Mouse (Mus musculus) activated CD4-positive, CD25-positive, alpha-beta regulatory T cell, adult 4 months (primary cell): ENCODE results near the gene Bdh1. TPM values are rescaled to one million over a fixed set of nuclear protein-coding genes. Genes with fewer than 3 reads are reported as not detected.
"Not testable (repeated sequence)": the region's sequence is repeated elsewhere in the genome, so short reads cannot be mapped to it uniquely, and the experiment has no call there.

Experiments used
- ATAC-seq: one replicate; pipeline ENCODE4 v1.8.0; 2017
- polyA plus RNA-seq, 2 experiments: library from polyadenylated mRNA; unstranded; fragments of 100-300 nt; shearing (Covaris generic); gene quantifications; one replicate each; pipeline ENCODE4 v1.2.1; 2017

Gene Bdh1
- polyA plus RNA-seq, result 10 to 100 TPM; 20.5 to 20.7 TPM

DNA sequence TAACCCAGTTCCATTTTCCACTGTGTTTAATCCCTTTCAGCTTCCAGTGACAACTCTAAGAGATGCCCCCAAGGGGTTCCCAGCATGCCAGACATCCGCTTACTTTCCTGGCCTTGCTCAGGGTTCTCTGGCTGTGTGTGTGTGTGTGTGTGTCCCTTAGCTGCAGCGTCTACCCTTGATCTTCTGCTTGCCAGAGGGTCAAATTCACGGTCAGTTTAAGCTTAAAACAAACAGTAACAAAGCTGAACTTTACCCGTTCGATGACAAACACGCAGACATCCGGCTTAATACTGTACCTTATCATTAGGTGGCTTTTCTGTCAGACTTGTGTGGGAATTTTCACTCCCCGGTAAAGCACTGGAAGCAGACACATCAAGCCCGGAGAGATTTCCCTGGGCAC is at the start of gene Bdh1:
TSS of gene Bdh1 (plus strand) at position 281 of the 400 bp plus-strand sequence.
- ATAC-seq, result no peak

DNA sequence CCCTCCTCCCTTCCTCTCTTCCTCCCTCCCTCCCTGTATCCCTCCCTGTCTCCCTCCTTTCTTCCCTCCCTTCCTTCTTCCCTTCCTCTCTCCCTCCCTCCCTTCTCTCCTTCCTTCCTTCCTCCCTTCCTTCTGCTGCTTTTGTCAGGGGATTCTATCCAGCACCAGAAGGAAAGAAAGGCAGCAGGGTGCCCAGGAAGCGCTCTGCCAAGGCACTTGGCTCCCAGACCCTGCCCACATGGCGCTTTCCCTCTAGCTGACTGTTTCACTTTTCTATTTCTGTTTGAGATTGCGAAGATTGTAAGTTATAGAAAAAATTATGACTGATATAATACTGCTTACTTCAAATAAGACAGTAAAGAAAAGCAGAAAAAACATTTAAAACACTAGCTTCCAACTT is 49.8 kb upstream of the Bdh1 start:
- not testable (repeated sequence) for ATAC-seq

DNA sequence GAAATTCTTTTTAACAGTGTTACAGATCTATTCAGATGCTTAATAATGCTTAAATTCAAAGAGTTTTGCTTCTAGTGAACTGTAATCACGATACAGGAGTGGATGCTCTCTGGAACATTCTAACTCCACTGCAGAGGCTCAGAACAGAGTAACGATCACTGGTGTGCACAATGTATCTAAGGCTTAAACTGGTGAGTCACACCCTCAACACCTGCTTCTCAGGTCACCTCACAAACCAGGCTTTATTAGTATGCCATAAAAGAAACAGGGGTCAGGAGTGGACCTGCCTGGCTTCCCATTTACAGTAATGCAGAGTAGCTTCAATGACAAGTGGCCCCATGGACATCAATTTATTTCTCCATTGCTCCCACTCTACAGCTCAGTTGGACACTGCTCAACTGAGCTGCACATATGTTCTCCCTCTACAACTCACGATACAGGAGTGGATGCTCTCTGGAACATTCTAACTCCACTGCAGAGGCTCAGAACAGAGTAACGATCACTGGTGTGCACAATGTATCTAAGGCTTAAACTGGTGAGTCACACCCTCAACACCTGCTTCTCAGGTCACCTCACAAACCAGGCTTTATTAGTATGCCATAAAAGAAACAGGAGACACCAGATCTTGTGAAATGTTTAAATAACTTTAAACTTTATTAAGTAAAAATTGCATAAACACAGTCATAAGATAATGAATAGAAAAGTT is 46.0 kb upstream of the Bdh1 start:
- not testable (repeated sequence) for ATAC-seq

DNA sequence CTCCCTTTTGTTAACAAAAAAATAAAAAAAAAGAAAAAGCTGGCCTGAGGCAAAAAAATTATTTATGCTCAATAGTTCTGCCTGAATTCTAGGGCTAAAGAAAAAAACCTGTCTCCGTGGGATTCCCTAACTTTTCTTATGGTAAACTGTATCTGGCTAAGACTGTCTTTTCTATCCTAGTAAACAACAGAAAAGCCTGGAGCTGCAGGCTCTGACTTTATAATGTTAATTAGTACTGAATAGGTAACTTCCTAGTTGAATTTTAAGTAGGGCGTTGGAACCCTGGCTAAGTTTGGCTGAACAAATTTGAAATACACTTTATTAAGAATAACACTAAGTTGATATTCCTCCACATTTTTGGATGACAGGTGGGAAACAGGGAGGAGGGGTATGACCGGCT is 33.8 kb upstream of the Bdh1 start:
- ATAC-seq, result not testable (repeated sequence)

DNA sequence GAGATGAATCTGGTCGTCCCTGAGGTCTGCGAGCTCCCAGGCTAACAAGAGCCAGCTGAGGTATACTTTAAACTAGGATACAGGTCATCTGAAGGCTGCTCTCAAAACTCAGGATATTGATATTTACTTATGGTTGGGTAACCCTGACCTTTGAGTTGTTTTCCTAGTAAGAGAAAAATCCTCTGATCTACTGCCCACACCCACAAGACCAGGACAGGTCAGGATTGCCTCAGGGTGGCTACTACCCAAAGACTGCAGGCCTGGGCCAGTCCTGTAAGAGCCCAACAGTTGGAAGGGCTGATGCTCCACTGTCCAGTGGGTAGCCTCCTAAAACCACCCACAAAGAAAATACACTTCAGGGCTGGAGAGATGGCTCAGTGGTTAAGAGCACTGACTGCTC is 22.8 kb upstream of the Bdh1 start:
- ATAC-seq, result no peak

DNA sequence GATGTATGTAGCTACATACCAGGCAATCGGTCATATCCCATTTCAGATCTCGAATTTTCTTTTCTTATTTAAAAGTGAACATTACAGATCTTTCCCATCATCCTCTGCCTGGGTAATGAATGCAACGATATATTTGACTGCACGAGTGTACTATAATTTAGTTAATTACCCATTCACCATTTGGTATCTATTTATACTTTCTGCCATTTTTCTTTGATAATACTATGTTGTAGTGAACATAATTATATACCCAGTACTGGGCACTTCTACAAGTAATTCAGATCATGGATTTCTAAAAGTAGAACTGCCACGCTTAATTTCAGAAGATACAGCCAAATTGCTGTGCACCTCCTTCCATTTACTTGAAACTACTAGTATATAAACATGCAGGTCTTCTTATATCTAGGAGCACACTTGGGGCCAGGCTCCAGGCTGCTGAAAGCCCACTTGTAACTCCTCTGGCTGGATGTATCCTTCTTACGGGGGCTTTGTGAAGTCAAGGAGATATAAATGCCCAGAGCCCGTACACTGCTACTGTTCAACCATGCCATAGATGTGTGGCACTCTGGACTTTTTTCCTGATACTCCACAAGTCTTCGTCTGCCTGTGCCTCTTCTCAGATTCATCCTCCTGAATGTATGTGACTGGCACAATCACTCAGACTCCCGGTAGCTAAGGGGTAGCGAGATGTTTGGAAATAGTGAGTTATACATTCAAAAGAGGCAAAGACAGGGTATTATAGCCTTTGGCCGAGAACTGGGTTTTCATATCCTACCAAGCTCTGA is 21.0 kb upstream of the Bdh1 start:
- no peak for ATAC-seq

DNA sequence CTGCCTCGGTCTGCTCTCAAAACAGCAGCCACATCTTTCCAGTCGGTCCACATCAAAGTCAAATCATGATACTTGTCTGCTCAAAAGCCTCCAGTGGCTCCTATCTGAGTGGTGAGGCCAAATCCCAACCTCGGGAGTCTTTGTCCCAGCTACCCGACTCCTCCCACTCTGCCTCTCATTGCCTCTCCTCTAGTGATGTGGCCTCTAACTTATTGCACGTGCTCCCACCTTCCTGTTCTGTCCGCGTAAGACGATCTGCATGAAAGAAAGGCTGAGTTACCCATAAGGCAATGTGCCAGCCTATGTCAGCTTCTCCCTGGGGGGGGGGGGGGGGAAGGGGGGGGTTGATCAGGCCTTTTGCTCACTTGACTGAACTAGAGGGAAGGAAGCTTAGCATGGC is 20.0 kb upstream of the Bdh1 start:
- ATAC-seq, result no peak

DNA sequence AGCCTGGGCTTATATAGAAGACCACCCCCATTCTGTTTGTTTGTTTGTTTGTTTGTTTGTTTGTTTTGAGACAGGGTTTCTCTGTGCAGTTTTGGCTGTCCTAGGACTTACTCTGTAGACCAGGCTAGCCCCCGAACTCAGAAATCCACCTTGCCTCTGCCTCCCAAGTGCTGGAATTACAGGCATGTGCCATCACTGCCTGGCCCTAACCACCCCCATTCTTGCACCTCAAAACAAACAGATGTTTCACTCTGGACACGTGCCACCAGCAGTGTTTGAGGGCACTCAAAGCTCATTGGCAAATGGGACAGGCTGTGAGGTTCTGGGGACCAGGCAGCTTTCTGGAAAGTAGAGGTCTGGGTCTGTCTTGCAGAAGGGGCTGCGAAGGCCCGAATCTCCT is 18.1 kb upstream of the Bdh1 start:
- ATAC-seq, result no peak

DNA sequence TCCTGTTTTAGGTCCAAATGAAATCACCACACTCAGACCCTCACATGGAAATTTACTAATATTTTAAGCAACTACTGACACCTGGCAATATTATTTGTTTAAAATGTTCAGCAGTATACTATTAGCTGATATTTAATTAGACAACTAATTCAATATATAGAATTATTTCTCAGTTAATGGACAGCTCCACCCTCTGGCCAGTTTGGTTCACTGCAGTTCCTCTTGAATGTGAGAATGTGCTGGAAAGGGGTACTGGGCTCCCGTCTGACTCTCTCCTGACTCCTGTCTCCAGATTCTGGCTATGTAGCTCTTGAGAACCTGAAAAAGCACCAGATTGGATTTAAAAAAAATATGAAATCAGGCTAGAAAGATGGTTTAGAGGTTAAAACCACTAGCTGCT is 17.0 kb upstream of the Bdh1 start:
- ATAC-seq, result no peak

DNA sequence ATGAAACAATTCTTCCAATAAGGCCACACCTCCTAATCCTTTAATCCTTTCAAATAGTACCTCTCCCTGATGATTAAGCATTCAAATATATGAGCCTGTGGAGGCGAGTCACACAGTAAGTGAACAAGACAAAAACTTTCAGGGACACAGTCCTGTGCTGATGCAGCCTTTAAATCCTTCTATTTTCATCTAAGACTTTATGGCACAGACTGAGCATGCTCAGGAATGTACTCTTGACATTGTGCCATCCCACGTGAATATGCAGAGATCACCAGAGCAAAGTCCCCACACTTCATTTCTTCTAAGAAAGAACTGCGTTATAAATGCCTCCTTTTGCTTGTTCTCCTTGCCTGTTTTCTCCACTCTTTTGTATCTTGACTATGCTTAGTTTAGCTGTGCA is 14.2 kb upstream of the Bdh1 start:
- ATAC-seq, result no peak

DNA sequence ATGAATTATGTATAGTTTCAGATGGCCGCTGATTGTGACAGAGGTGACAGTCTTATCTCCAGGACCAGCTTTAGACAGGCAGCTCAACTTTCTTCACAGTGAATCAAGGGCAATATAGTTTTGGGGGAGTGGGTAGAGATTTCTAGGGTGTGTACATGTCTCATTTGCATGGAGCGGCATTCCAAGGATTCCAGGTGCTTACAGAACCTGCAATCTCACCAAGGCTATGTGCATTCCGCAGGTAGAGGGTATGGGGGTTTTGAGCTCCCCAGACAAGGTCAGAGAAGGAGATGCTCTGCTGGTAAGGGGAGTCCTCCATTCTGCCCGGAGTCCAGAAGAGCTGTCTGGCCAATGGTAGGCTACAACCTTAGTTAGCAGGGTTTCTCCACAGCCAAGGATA is 11.1 kb upstream of the Bdh1 start:
- ATAC-seq, result no peak

DNA sequence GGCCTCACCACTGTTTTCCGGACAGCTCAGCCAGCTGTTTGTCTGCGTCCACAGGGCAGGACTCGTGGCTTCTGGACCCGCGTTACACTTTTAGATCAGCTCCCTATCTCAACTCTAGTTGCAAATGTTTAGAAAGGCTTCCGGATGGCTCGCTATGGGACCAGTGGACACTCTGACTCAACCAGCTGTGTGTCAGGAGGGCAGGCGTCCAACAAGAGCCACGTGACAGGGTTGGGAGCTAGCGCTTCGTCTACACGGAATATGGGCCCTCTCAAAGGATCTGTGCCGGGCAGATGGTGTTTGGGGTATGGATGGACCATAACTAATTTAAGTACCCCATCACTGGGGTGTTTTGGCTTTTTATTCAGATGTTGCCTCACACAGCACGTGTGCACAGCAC is 9.8 kb upstream of the Bdh1 start:
- ATAC-seq, result no peak

DNA sequence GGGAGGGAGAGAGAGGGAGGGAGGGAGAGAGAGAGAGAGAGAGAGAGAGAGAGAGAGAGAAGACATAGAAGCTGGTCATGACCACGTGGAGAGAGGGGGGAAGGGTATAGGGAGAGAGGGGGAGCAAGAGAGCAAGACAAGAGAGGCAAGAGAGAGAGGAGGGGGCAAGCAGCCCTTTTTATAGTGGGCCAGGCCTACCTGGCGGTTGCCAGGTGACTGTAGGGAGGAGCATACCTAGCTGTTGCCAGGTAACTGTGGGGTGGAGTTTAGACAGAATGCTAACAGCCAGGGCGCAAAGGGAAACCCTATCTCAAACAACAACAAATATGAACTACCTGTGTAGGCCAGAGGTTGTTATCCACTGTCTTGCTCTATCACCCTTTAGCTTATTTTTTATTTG is 8.3 kb upstream of the Bdh1 start:
- ATAC-seq, result no peak

DNA sequence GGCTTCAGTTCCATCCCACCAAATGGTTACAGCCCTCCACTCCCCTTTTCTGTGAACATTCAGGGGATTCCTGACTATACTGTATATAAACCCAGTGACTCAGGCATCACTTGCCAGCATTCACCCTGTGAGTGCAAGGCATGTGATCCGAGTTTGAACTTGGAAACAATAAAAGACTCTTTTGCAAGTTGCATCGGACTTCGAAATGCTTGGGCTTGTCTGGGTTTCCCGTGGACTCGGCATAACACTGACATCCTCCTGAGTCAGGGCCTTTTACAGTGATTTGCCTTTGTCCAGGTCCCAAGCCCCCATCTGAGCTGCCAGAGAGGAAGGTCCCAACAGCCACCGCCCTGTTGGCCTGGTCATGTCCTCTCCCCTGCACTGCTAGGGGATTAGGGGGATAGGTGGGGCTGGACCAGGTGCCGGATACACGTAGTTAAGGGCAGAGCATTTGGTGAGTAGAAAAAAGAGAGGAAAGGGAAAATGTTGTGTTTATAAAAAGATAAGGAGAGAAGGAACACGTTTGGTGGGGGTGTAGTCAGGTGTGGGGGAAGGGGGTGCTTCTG is 6.1 kb upstream of the Bdh1 start:
- ATAC-seq, result no peak

DNA sequence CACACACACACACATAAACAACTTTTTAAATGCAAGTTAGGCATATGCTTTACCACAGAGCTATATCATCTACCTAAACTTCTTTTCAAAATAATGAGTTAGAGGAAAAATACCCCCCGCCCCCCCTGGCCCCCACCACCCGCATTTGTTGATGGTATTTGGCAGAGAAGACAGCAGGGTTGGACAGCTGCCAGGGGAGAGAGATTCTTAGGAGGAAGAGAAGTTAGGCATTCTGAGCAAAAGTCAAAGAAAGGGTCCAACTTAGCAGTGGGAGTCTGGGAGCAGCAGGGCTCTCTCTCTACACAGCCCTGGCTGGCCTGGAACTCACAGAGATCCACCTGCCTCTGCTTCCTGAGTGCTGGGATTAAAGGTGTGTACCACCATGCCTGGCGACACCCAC is 3.4 kb upstream of the Bdh1 start:
- no peak for ATAC-seq

DNA sequence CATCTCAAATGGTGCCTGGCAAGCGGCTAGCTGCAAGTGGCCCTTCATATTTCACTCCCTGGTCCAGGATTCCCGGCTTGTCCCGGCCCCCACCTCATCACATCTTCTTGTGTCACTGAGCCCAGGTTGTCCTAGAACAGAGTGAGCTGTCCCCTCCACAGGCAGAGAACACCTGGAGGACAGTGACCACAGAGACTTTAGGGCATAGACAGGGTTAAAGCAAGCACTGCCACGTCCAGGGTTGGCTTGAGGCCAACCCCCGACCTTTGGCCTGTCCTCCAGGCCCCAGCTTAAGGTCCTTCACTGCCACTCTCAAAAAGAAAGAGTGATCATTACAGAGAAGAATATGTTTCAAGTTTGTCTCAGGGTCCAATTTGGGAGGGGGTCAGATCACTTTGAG is 2.6 kb upstream of the Bdh1 start:
- no peak for ATAC-seq

DNA sequence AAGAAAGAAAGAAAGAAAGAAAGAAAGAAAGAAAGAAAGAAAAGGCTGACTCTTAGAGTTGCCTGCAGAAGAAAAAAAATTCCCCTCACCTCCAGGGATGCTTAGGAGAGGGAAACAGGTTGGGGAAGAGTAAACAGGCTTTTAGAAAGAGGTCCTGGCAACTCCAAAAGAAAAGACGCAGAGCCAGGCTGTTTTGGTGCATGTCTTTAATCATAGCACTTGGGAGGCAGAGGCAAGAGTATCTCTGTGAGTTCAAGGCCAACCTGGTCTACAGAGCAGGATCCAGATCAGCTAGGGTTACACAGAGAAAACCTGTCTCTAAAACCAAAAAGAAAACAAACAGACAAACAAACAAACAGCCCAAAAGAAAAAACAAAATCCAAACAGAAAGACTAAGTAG is 642 bp downstream of the Bdh1 start:
- ATAC-seq, result no peak

DNA sequence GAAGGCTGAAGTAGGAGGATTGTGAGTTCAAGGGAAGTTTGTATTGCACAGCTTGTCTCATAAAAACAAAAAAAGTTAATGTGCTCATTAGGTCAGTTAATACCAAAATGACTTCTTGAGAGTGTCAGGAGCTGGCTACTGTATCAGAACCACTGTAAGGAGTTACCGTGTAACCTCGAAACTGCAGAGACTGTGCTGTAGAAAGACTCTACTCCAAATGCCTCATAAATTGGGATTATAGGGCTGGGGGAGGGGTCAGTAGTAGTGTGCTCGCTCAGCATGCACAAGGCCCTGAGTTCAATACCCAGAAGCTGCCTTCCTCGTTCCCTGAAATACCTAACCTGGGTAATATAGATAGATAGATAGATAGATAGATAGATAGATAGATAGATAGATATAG is 1.3 kb downstream of the Bdh1 start:
- ATAC-seq, result no peak

DNA sequence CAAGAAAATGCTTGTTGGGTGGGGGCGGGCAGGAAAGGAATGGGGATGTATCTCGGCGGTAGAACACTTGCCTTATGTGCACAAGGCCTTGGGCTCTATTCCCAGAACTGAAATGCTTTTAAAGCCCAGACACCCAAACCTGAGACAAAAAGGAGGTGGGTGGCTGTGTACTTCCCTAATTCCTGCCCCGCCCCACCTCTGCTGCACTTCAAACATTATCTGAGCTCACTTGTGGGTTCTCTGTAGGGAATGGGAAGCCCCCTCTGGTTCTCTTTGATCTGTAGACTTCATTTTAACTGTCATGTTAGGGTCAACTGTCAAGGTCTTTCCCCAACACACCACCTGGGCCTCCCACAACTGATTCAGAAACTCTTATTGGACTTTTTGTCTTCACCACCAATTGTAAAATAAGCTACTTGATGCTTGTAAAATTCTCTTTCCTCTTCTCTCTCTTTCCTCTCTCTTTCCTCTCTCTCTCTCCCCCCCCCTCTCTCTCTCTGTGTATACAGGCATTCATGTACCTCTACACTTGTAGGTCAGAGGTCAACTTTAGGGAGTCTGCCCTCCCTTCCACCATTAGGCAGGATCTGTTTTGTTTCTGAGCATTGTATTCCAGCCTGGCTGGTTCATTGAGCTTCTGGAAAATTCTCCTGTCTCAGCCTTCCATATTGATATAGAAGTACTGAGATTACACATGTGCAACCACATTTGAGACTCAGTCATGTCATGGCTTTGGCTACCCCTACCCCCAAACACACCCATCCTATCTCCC is 2.5 kb downstream of the Bdh1 start:
- no peak for ATAC-seq

DNA sequence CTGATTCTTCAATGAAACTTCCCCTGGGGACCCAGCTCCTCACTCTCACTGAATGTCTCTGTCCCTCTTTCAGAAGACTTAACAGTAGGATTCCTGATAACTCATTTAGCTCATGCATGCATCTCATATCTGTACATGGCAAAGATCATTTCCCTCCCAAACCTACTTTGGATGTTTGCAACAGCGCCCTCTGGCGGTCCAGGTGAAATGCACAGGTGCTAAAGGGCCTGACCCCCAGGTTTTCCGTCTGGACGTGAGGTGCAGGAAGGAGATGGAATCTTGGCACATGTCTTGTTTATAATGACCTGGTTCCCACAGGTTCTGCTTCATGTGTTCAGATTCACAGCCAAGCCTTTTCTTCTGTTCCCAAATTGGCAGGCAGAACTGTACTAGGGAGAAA is 3.4 kb downstream of the Bdh1 start:
- ATAC-seq, result no peak

DNA sequence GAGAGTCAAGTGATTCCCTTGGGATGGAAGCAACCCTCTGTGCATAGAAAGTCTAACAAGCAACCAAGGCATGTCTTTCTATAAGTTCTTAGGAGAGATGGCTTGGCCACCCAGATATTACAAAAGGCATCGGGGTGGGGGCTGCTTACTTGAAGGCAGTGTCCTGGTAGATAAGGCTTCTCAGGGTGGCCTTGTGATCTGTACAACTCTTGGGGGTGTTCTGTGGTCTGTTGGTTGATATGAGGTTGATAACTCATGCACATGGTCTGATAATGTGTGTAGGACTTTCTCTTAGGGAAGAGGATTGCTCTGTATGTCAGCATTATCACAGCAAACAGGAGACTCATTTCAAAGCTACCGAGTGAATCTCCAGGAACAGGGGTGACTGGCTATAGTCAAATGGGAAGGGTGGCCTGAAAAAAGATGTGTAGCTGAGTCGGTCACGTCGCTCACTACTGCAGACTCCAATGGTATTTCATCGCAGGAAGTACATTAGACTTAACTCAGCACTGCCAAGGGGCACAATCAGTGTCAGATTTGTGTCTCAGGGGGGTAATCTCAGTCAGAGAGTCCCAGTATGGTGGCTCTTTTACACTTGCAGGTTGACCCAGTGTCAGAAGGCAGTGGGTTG is 4.5 kb downstream of the Bdh1 start:
- ATAC-seq, result no peak

DNA sequence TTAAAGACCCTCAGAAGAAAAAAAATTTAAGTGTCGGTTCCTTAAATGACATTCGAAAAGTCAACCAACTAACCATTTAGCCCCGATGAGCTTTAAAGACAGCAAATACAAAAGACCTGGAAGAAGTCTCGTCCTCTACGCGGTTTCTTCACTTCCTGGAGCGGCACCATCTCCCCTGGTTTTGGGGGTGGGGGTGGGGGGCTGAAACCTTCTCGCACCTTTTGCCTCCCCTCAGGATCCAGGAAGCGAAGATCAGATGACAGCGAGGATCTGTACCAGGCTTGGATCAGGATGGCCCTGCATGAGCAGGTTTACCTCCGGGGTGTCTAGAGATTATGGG is 6.2 kb downstream of the Bdh1 start:
- ATAC-seq, result peak; percentile 9
